Mouse (Mus musculus) forebrain, embryonic 14.5 days (tissue): Measurements from ENCODE around the gene Sf3b3. TPM values are rescaled to one million over a fixed set of nuclear protein-coding genes. Genes with fewer than 3 reads are reported as not detected.
"Not testable (repeated sequence)": the region's sequence is repeated elsewhere in the genome, so short reads cannot be mapped to it uniquely, and the experiment has no call there.

Experiments
- ATAC-seq: fragments of 200-750 bp; cut with Nextera tagmentation; 2 replicates; pipeline ENCODE4 v1.8.0; 2017; ENCODE audit warnings: mild to moderate bottlenecking, moderate library complexity
- DNase-seq: peaks from one replicate; pipeline ENCODE4 v3.0.0-alpha.2; 2015; ENCODE audit warnings: low spot score
- H3K27ac ChIP-seq: fragments of 300-500 bp; sonication (generic); 2 replicates; pipeline ENCODE4 v1.5.1; 2014; ENCODE audit warnings: low read depth, mild to moderate bottlenecking, control low read depth, low read length, moderate library complexity
- H3K27me3 ChIP-seq: fragments of 300-500 bp; sonication (generic); replicated peaks from 2 replicates; pipeline ENCODE4 v1.6.1; 2014; ENCODE audit warnings: low read length, control low read depth, mixed read lengths; ENCODE audit not compliant: control insufficient read depth, insufficient read depth
- H3K36me3 ChIP-seq: fragments of 300-500 bp; sonication (generic); 2 replicates; pipeline ENCODE4 v1.6.1; 2014; ENCODE audit warnings: low read length, control low read depth; ENCODE audit not compliant: control insufficient read depth, insufficient read depth
- H3K4me1 ChIP-seq: fragments of 300-500 bp; sonication (generic); 2 replicates; pipeline ENCODE4 v1.6.1; 2014; ENCODE audit warnings: antibody characterized with exemption, low read length, control low read depth; ENCODE audit not compliant: control insufficient read depth, insufficient read depth
- H3K4me2 ChIP-seq: fragments of 300-500 bp; sonication (generic); 2 replicates; pipeline ENCODE4 v1.6.1; 2014; ENCODE audit warnings: mild to moderate bottlenecking, control low read depth, low read length
- H3K4me3 ChIP-seq: fragments of 300-500 bp; sonication (generic); 2 replicates; pipeline ENCODE4 v1.5.1; 2014; ENCODE audit warnings: low read depth, low read length, control low read depth
- H3K9ac ChIP-seq: fragments of 300-500 bp; sonication (generic); 2 replicates; pipeline ENCODE4 v1.6.1; 2014; ENCODE audit warnings: mild to moderate bottlenecking, low read length, control low read depth, moderate library complexity
- H3K9me3 ChIP-seq: fragments of 300-500 bp; sonication (generic); replicated peaks from 2 replicates; pipeline ENCODE4 v1.6.1; 2016; ENCODE audit warnings: low read length, control low read depth, mixed read lengths; ENCODE audit not compliant: control insufficient read depth
- WGBS: fragments of 180-500 bp; shearing (Covaris S2); extraction: QIAGEN DNeasy Blood & Tissue Kit; methylation state at CpG from one replicate; pipeline ENCODE4 v1.1.7; 2014; 5-methylcytosine and 5-hydroxymethylcytosine counted together
- polyA plus RNA-seq: library from polyadenylated mRNA; unstranded; fragments of >200 nt; fragmentation: Nextera tagmentation; extraction: Ambion mirVana; gene quantifications from 2 replicates; pipeline ENCODE4 v1.2.1, GENCODE M21; 2014

Sf3b3 gene
- polyA plus RNA-seq, 1 experiment from 2014 or later = 98.5 TPM

DNA sequence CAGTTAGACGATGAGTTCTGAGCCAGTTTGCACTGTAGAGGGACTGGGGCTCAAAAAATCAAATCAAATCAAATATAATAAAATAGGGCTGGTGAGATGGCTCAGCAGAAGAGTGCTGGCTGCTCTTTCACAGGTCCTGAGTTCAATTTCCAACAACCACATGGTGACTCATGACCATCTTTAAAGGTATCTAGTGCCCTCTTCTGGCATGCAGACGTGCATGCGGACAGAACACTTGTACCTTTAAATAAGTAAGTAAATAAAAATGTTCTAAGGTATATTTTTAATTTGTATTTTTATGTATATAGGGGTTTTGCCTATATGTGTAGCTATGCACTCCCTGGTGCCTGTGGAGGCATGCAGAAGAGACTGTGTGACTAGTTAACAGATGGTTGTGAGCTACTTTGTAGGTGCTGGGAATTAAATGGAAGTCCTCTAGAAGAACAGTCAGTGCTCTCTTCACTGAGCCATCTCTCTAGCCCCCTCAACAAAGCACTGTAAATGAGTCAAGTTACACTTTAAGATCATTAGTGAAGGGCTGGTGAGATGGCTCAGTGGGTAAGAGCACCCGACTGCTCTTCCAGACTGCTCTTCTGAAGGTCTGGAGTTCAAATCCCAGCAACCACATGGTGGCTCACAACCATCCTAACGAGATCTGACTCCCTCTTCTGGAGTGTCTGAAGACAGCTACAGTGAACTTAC is 10.3 kb upstream of the Sf3b3 start:
- Histone ChIP-seq H3K4me3 (no peak overlapping the region), H3K36me3 (peaks cover 91% of the 10 kb centered on the region), H3K27ac (no peak overlapping the region), H3K4me1 (no peaks in the 10 kb centered on the region), H3K4me2 (no peak overlapping the region), H3K27me3 (no peaks in the 10 kb centered on the region), H3K9ac (no peak overlapping the region), H3K9me3 (no peaks in the 10 kb centered on the region)
- DNase-seq = peak; percentile 6
- 95% methylated on average over 4 of the region's 5 CpGs for WGBS
- ATAC-seq = no peak

DNA sequence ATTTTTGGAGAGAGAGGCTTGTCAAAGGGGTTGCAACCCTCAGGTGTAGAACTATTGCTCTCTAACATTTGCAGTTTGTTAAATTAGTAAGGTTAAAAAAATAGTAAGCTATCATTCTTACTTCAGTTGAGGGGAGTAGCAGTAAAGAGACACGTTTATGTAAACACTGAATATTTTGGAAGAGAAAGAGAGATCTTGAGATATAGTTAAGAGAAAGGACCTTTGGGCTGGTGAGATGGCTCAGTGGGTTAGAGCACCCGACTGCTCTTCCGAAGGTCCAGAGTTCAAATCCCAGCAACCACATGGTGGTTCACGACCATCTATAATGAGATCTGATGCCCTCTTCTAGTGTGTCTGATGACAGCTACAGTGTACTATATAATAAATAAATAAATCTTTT is 9.5 kb upstream of the Sf3b3 start:
- peaks cover 93% of the 10 kb centered on the region for H3K36me3 ChIP-seq
- WGBS = 98% methylated on average over 4 of the region's 4 CpGs

DNA sequence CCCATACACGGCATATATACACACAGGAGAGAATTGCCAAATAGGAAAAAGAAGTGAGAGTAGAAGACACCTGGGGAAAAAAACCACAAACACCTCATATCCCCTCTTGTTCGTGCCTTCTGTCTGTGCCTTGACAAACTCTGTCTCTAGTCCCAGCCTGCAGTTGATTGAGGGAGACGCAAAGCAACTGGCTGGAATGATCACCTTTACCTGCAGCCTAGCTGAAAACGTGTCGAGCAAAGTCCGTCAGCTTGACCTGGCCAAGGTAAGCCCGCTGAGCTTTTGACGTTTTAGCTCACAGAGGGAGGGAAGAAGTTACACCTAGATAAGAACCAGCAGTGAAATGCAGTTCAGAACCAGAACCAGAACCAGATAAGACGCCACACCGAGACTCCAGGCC is 4.6 kb upstream of the Sf3b3 start:
- Histone ChIP-seq H3K27ac (no peak overlapping the region), H3K9ac (no peak overlapping the region), H3K9me3 (no peaks in the 10 kb centered on the region), H3K36me3 (peaks cover 63% of the 10 kb centered on the region), H3K27me3 (no peaks in the 10 kb centered on the region), H3K4me3 (no peak overlapping the region), H3K4me2 (no peak overlapping the region), H3K4me1 (peaks cover 7% of the 10 kb centered on the region; the same call in 1 of the 2 replicates)
- DNase-seq = no peak
- 95% methylated on average over 10 of the region's 10 CpGs for WGBS
- no peak for ATAC-seq

More for the DNA sequence above, 9.5 kb upstream of the Sf3b3 start:
- H3K4me3 ChIP-seq, H3K9me3 ChIP-seq, DNase-seq, H3K4me1 ChIP-seq, H3K27ac ChIP-seq, ATAC-seq, H3K9ac ChIP-seq, H3K27me3 ChIP-seq, H3K4me2 ChIP-seq: not testable (repeated sequence)

DNA sequence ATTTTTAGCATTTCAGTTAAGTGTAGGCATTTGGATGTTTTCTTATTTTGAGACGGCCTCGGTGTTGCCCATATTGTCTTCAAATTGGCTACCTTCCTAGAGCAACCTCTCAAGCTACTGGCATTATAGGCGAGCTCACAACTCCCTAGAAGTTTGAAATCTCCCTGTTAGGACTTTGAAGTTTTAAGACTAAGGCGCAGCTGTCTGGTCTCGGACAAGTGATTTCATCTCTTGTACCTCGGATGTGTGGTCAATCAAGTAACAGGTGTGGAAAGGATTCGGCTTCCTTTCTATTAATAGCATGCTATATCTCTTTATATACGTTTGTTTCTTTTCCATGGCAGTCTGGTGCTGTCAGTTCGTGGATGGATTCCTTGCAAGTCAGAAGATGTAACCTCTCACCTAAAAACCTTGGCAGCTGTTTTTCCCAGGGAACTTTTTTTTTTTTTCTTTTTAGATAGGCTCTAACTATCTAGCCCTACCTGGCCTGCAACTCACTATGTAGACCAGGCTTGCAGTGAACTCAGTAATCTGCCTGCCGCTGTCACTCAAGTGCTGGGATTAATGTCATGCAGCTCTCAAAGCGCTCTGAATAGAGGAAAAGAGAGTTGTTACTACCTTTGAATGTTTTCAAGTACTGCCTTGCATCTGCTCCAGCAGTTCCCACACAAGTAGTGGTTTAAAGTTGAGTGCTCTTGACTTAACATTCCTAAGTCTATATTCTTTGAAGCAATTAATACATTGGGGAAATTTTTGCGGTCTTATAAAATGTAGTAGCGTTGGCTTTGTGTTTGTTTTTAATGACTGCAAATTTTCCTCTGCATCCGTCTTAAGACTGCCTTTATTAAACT is 1.3 kb upstream of the Sf3b3 start:
- Histone ChIP-seq H3K9ac (peak overlapping the region; percentile 84), H3K4me1 (peaks cover 7% of the 10 kb centered on the region; the same call in 1 of the 2 replicates), H3K27ac (no peak overlapping the region), H3K4me2 (peak overlapping the region; percentile 72), H3K27me3 (no peaks in the 10 kb centered on the region), H3K36me3 (peaks cover 49% of the 10 kb centered on the region), H3K4me3 (peak overlapping the region; percentile 93), H3K9me3 (no peaks in the 10 kb centered on the region)
- ATAC-seq = no peak
- 61% methylated on average over 14 of the region's 14 CpGs for WGBS
- DNase-seq = no peak

DNA sequence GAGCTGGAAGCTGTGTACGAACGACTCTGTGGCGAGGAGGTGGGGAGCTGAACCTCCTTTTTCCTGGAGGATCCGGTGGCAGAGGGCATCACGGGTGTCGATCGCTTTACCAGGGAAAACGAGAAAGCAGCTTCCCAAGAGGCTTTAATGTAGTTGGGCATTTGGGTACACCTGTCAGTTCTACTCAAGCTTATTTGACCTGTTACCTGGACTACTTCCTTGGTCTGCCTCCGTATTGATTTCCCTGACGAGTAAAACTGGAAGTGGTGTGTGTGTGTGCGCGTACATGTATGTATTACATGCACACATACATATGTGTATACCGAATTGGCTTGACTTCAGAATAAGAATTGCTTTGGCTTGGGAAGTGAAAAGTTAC is 573 bp upstream of the Sf3b3 start:
- peak overlapping the region; percentile 93 for H3K4me3 ChIP-seq
- peaks cover 7% of the 10 kb centered on the region; the same call in 1 of the 2 replicates for H3K4me1 ChIP-seq
- no peak for ATAC-seq
- no peaks in the 10 kb centered on the region for H3K27me3 ChIP-seq
- DNase-seq = no peak
- peak overlapping the region; percentile 72 for H3K4me2 ChIP-seq
- WGBS = 1% methylated on average over 13 of the region's 13 CpGs
- no peaks in the 10 kb centered on the region for H3K9me3 ChIP-seq
- peak overlapping the region; percentile 84 for H3K9ac ChIP-seq
- peaks cover 49% of the 10 kb centered on the region for H3K36me3 ChIP-seq
- H3K27ac ChIP-seq = peak overlapping the region; percentile 88; the same call in 1 of the 2 replicates

DNA sequence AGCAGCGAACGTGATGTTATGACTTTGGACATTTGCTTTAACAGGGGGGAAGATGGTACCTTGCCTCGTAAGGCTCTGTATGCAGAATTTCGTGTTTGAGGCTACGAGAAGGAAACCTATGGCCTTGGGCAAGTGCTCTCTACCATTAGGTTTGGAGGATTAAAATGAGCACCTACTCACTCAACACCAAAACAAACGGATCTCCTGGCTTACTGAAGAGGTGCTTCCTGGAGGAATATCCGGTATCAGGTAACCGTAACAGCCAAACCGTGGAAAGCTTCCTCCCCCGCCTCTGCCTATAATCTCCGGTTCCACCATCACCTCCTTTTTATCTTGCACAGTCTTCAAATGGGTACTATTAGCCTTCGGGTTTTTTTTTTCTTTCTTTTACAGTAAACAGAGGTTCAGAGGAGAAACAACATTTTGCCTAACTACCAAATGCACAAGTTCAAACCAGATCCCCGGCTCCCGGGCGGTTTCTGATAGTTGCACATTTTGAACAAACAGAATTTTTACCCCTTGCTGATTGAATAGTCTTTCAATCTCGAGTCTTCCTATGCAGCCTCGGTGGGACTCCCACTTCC is 674 bp downstream of the Sf3b3 start:
- no peaks in the 10 kb centered on the region for H3K9me3 ChIP-seq
- no peaks in the 10 kb centered on the region for H3K27me3 ChIP-seq
- ATAC-seq (no peak), DNase-seq (no peak)
- WGBS = 12% methylated on average over 17 of the region's 17 CpGs
- H3K9ac ChIP-seq = peak overlapping the region; percentile 95
- peak overlapping the region; percentile 88; the same call in 1 of the 2 replicates for H3K27ac ChIP-seq
- H3K4me1 ChIP-seq = peaks cover 7% of the 10 kb centered on the region; the same call in 1 of the 2 replicates
- peaks cover 47% of the 10 kb centered on the region for H3K36me3 ChIP-seq
- H3K4me2 ChIP-seq = peak overlapping the region; percentile 72
- H3K4me3 ChIP-seq = peak overlapping the region; percentile 93

DNA sequence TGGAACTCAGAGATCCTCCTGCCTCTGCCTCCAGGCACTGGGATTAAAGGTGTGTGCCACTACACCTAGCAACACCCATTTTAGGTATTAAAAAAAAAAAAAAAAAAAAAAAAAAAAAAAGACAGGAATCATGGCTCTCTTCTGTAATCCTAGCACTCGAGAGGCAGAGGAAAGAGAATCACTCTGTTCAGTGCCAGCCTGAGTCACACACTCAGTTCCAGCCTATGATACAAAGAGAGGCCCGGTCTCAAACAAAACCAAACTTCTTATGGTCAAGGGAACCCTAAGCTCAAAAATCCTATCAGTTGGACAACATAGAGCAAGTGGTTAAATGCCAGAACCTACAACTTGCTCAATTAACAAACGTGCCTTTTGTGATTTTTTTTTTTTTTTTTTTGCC is 1.6 kb downstream of the Sf3b3 start:
- no peaks in the 10 kb centered on the region for H3K9me3 ChIP-seq
- H3K4me1 ChIP-seq = peaks cover 7% of the 10 kb centered on the region; the same call in 1 of the 2 replicates
- no peak overlapping the region for H3K9ac ChIP-seq
- peak overlapping the region; percentile 72; the same call in 1 of the 2 replicates for H3K4me2 ChIP-seq
- DNase-seq (no peak), ATAC-seq (no peak)
- peaks cover 47% of the 10 kb centered on the region for H3K36me3 ChIP-seq
- H3K4me3 ChIP-seq = no peak overlapping the region
- WGBS = 82% methylated on average over 3 of the region's 3 CpGs
- H3K27ac ChIP-seq = no peak overlapping the region
- no peaks in the 10 kb centered on the region for H3K27me3 ChIP-seq

DNA sequence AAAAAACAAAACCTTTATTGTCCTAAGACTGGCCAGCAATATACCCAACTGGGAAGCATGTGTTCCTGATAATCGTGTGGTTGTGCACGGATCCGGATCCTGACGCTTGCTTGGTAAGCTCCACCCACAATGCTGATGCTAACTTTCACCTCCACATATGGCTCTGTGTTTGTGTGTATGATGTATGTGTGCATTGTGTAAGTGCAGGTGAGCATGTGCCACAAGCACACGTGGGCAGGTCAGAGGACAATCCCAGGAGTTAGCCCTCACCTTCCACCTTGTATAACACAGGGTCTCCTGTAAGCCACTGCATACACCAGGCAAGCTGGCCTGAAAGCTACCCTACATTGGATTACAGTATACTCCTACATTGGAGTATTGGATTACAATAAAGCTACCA is 3.4 kb downstream of the Sf3b3 start:
- no peak overlapping the region for H3K27ac ChIP-seq
- no peak overlapping the region for H3K4me2 ChIP-seq
- WGBS = 89% methylated on average over 5 of the region's 5 CpGs
- peaks cover 62% of the 10 kb centered on the region for H3K36me3 ChIP-seq
- ATAC-seq (no peak), DNase-seq (no peak)
- H3K9ac ChIP-seq = no peak overlapping the region
- H3K27me3 ChIP-seq = no peaks in the 10 kb centered on the region
- peaks cover 7% of the 10 kb centered on the region; the same call in 1 of the 2 replicates for H3K4me1 ChIP-seq
- no peaks in the 10 kb centered on the region for H3K9me3 ChIP-seq
- no peak overlapping the region for H3K4me3 ChIP-seq
